In genomic region chr16:30656881-30657280, GRCm38 (mm10) we compare ENCODE assay signal across 13 mouse cellular contexts.
"Had no signal": no experiment of that assay in that cellular context is flagged by ENCODE, and none has a peak within 500 bp of the region (broad histone marks: within the 10 kb centered on the region; RNA-seq: fewer than 3 reads in every experiment).

No protein-coding gene starts in this region.

- H3K9me3 ChIP-seq: limb, embryonic 13.5 days; midbrain, embryonic 13.5 days; neural tube, embryonic 15.5 days had no signal

- H3K9ac ChIP-seq: limb, embryonic 13.5 days; liver, embryonic 14.5 days; midbrain, embryonic 13.5 days; neural tube, embryonic 15.5 days had no signal

- ATAC-seq: midbrain, embryonic 13.5 days had no signal

- H3K27me3 ChIP-seq: limb, embryonic 13.5 days; midbrain, embryonic 13.5 days; neural tube, embryonic 15.5 days had no signal

- H3K4me3 ChIP-seq: limb, embryonic 13.5 days; midbrain, embryonic 13.5 days; myocyte; neural tube, embryonic 15.5 days had no signal

- H3K4me2 ChIP-seq: limb, embryonic 13.5 days; midbrain, embryonic 13.5 days; neural tube, embryonic 15.5 days had no signal

- H3K36me3 ChIP-seq: limb, embryonic 13.5 days; midbrain, embryonic 13.5 days; neural tube, embryonic 15.5 days had no signal

- DNase-seq: kidney, adult 2 months; kidney, postnatal 25 days; lung, adult 2 months; lung, postnatal 14 days; right cerebral cortex, adult 18-20 months; right cerebral cortex, postnatal 25 days; thymus, adult 18-20 months; thymus, postnatal 14 days had no signal

- H3K4me1 ChIP-seq: midbrain, embryonic 13.5 days had no signal

- H3K27ac ChIP-seq: limb, embryonic 13.5 days; liver, embryonic 14.5 days; midbrain, embryonic 13.5 days; neural tube, embryonic 15.5 days had no signal
